Mouse (Mus musculus) midbrain, postnatal 0 days (tissue): ENCODE results near the gene Shf. TPM values are rescaled to one million over a fixed set of nuclear protein-coding genes. Genes with fewer than 3 reads are reported as not detected.

Experiments used
- ATAC-seq: fragments of 200-750 bp; cut with Nextera tagmentation; 2 replicates; pipeline ENCODE4 v1.8.0; 2017; ENCODE audit warnings: moderate number of reproducible peaks, mild to moderate bottlenecking, moderate TSS enrichment, moderate library complexity; ENCODE audit not compliant: low FRiP score
- DNase-seq: peaks from one replicate; pipeline ENCODE4 v3.0.0-alpha.2; 2015; ENCODE audit warnings: low spot score
- H3K27ac ChIP-seq: fragments of 300-500 bp; sonication (generic); 2 replicates; pipeline ENCODE4 v1.5.1; 2014; ENCODE audit warnings: low read depth, mild to moderate bottlenecking, low read length, mixed read lengths
- H3K27me3 ChIP-seq: fragments of 300-500 bp; sonication (generic); 2 replicates; pipeline ENCODE4 v1.6.1; 2014; ENCODE audit warnings: low read length, control low read depth, mixed read lengths; ENCODE audit not compliant: insufficient read depth
- H3K36me3 ChIP-seq: fragments of 300-500 bp; sonication (generic); 2 replicates; pipeline ENCODE4 v1.6.1; 2014; ENCODE audit warnings: low read length, control low read depth, mixed read lengths; ENCODE audit not compliant: insufficient read depth
- H3K4me1 ChIP-seq: fragments of 300-500 bp; sonication (generic); 2 replicates; pipeline ENCODE4 v1.6.1; 2014; ENCODE audit warnings: mild to moderate bottlenecking, control low read depth, antibody characterized with exemption, low read length, mixed read lengths; ENCODE audit not compliant: insufficient read depth
- H3K4me2 ChIP-seq: fragments of 300-500 bp; sonication (generic); 2 replicates; pipeline ENCODE4 v1.6.1; 2014; ENCODE audit warnings: low read depth, mild to moderate bottlenecking, low read length, mixed read lengths; ENCODE audit not compliant: poor library complexity, severe bottlenecking
- H3K4me3 ChIP-seq: fragments of 300-500 bp; sonication (generic); 2 replicates; pipeline ENCODE4 v1.5.1; 2014; ENCODE audit warnings: low read depth, mild to moderate bottlenecking, low read length, moderate library complexity
- H3K9ac ChIP-seq: fragments of 300-500 bp; sonication (generic); replicated peaks from 2 replicates; pipeline ENCODE4 v1.6.1; 2014; ENCODE audit warnings: mild to moderate bottlenecking, low read length, moderate library complexity, mixed read lengths; ENCODE audit not compliant: poor library complexity, severe bottlenecking
- H3K9me3 ChIP-seq: fragments of 300-500 bp; sonication (generic); 2 replicates; pipeline ENCODE4 v1.6.1; 2016; ENCODE audit warnings: low read length, control low read depth
- CTCF ChIP-seq: IDR thresholded peaks from 2 replicates; pipeline ENCODE4 v1.5.1; 2016; ENCODE audit warnings: antibody characterized with exemption, mild to moderate bottlenecking
- WGBS: fragments of 180-500 bp; shearing (Covaris S2); extraction: QIAGEN DNeasy Blood & Tissue Kit; methylation state at CpG from one replicate; pipeline ENCODE4 v1.1.7; 2014; 5-methylcytosine and 5-hydroxymethylcytosine counted together
- polyA plus RNA-seq: library from polyadenylated mRNA; unstranded; fragments of >200 nt; fragmentation: Nextera tagmentation; extraction: Ambion mirVana; gene quantifications from 2 replicates; pipeline ENCODE4 v1.2.1, GENCODE M21; 2015
- total RNA-seq: library from RNA; depleted of rRNA; stranded (reverse); fragments of >200 nt; gene quantifications from 2 replicates; pipeline ENCODE4 v1.2.3, GENCODE M21; 2014

Shf gene
- total and polyA plus RNA-seq, 2 experiments from 2014 or later = 9.2 to 138 TPM

DNA sequence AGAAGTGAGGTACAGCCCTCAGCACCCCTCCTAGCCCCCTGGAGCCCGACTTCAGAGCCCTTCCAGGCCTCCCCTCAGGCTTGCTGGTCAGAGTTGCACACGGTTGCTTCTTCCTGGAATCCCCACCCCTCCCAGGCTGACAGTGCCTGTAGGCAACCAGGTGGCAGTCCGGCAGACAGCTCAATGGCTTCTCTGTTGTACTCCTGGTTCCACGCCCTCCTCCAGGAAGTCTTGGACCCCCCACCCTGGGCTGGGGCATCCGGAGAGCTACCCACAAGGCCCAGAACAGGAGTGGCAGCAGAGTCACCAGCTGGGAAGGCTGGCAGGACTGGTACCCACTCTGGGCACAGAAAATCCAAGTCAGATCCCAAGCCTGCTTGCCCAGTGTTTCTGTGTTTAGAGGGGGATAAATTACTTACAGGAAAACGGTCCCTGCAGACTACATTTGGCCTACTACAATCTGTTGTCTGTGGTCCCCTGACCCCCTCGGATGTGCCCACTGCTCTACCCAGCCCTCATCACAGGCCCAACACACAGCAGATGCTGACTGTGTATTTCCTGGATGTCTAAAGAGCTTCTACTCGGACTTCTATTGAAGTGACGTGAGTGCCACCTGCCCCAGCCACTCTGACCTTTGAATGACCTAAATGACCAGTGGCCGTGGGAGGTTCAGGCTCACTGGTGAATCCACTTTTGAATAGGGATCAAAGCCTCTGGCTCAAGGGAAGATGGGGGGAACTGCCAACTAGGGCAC is 6.9 kb downstream of the Shf start:
- no peak overlapping the region for H3K4me3 ChIP-seq
- 0 out of 2 replicates have a peak, but pooled peaks cover 9% of the 10 kb centered on the region for H3K36me3 ChIP-seq
- peaks cover 14% of the 10 kb centered on the region; the same call in 1 of the 2 replicates for H3K4me1 ChIP-seq
- H3K27ac ChIP-seq = no peak overlapping the region
- ATAC-seq = no peak
- no peaks in the 10 kb centered on the region for H3K9me3 ChIP-seq
- no peaks in the 10 kb centered on the region for H3K27me3 ChIP-seq
- no peak for DNase-seq
- TF ChIP-seq CTCF = no peak
- no peak overlapping the region for H3K9ac ChIP-seq
- H3K4me2 ChIP-seq = no peak overlapping the region
- 71% methylated on average over 10 of the region's 10 CpGs for WGBS

DNA sequence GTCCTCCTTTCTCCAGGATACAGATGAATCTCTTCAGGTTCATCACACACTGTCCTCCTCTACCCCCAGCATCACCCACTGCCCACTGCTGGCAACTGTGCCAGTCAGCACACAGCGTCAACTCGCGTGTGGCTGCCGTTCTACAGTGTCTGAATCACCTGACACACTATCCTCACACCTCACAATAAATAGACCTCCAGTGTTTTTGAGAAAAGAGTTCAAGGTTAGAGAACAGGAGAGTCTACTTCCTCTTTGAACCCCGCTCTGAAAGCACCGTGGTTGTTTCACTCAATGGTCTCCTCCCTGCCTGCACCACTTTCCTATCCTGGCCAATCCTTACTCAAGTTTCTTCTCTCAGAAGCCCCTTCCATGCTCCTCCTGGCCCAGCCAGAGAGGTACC is 7.8 kb downstream of the Shf start:
- Histone ChIP-seq H3K4me3 (no peak overlapping the region), H3K27ac (no peak overlapping the region), H3K9me3 (no peaks in the 10 kb centered on the region), H3K9ac (no peak overlapping the region), H3K4me2 (no peak overlapping the region), H3K36me3 (peaks cover 18% of the 10 kb centered on the region), H3K4me1 (peaks cover 6% of the 10 kb centered on the region; the same call in 1 of the 2 replicates), H3K27me3 (no peaks in the 10 kb centered on the region)
- ATAC-seq (no peak), DNase-seq (no peak)
- no peak for TF ChIP-seq CTCF
- WGBS = 90% methylated on average over 6 of the region's 6 CpGs

DNA sequence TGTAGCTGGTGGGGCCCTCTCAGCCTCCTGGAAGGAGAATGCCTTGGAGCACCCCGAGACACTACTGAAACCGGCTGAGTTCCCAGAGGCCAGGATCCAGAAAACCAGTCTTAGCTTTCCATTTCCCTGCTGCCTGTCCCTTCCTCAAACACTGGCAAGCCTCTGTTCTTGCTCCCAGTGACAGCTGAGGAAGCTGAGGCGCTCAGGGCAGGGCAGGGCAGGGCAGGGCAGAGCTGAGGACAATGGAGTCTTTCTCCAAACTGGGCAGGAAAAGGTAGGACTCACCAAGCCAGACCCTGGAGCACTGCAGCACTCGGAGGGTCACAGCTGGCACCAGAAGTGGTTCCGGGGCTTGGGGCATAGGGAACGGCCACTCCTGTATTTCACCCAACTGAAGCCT is 8.7 kb downstream of the Shf start:
- H3K9ac ChIP-seq = no peak overlapping the region
- H3K36me3 ChIP-seq = peaks cover 23% of the 10 kb centered on the region
- WGBS = 87% methylated on average over 6 of the region's 6 CpGs
- no peak for DNase-seq
- H3K4me1 ChIP-seq = no peaks in the 10 kb centered on the region
- no peaks in the 10 kb centered on the region for H3K27me3 ChIP-seq
- H3K4me3 ChIP-seq = no peak overlapping the region
- ATAC-seq = no peak
- H3K4me2 ChIP-seq = no peak overlapping the region
- no peak for TF ChIP-seq CTCF
- H3K27ac ChIP-seq = no peak overlapping the region
- no peaks in the 10 kb centered on the region for H3K9me3 ChIP-seq

DNA sequence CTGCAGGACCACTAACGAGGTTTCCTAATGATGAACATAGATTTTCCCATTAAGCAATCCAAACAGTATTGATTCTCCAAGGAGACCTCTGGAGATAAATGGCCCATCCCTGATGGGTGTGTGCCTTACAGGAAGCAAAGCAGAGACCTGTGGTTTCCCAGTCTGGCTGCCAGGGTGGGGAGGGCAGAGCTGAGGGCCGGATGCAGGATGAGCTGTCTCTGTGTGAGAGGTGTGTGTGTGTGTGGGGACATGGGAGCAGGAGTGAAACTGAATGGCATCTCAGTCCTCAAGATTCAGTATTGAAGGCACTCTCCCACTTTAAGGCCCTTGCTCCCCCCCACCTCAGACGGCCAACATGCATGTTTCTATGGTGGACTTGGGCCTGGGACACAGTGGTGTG is 12.8 kb downstream of the Shf start:
- no peak overlapping the region for H3K4me2 ChIP-seq
- no peak overlapping the region for H3K9ac ChIP-seq
- no peaks in the 10 kb centered on the region for H3K27me3 ChIP-seq
- no peak for ATAC-seq
- 80% methylated on average over 3 of the region's 3 CpGs for WGBS
- no peak overlapping the region for H3K27ac ChIP-seq
- H3K4me1 ChIP-seq = peaks cover 4% of the 10 kb centered on the region; the same call in 1 of the 2 replicates
- no peak for TF ChIP-seq CTCF
- H3K36me3 ChIP-seq = peaks cover 29% of the 10 kb centered on the region
- H3K4me3 ChIP-seq = no peak overlapping the region
- H3K9me3 ChIP-seq = no peaks in the 10 kb centered on the region
- DNase-seq = no peak

DNA sequence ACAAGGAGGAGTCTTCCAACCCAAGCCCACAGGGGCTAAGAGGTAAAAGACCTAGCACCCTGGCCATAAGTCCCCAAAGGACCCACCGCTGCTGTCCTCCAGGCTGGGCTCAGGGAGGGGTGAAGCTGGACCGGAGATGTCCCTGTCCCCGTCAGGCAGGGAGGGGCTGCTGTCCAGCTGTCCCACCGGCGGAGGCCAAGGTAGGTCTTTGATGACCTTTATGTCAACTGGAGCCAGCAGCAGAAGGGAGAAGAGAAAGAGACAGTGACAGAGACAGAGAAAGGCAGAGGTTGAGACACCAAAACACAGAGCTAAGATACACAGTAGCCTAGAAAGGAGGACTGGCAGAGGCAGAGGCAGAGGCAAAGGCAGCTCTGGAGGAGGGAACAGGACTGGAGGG is 13.6 kb downstream of the Shf start:
- peaks cover 4% of the 10 kb centered on the region; the same call in 1 of the 2 replicates for H3K4me1 ChIP-seq
- H3K4me3 ChIP-seq = no peak overlapping the region
- no peak overlapping the region for H3K27ac ChIP-seq
- no peaks in the 10 kb centered on the region for H3K9me3 ChIP-seq
- no peak for TF ChIP-seq CTCF
- no peak overlapping the region for H3K4me2 ChIP-seq
- ATAC-seq = no peak
- H3K27me3 ChIP-seq = no peaks in the 10 kb centered on the region
- 94% methylated on average over 5 of the region's 5 CpGs for WGBS
- no peak for DNase-seq
- peaks cover 29% of the 10 kb centered on the region for H3K36me3 ChIP-seq
- no peak overlapping the region for H3K9ac ChIP-seq

DNA sequence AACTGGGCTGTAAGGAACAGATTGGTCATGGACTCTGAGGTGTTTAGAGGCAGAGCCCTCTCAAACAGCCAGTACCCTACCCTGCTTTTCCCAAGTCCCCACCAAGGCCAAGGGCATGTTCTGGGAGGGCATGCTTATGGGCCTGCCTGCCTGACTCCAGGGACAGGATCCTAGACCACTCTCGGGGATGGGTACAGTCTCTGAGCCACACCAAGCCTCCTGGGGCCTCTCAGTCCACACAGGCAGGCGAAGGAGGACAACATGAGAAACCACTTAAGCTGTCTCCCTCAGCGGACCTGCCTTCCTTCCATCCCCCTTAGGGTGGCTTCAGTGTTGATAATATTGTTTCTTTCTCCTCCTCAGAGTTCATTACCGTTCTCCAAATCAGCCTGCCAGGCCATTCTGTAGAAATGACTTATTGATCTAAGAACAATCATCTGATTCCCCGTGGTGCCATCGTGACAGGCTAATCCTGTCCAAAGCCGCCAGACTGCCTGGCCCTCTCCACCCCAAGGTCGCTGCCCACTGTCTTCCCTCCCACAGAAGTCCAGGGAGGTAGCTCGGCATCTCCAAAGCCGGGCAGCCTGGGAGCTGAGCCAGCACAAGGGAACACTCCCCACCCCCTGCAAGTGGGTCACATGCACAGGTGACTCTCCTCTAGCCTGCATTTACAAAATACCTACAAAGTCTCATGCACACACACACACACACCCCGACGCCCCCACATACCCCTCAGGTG is 14.6 kb downstream of the Shf start:
- 42% methylated on average over 12 of the region's 12 CpGs for WGBS

More for the DNA sequence above, 14.6 kb downstream of the Shf start:
- H3K4me2 ChIP-seq = no peak overlapping the region
- 0 out of 2 replicates have a peak overlapping the region, but pooled peaks have one; percentile 13 for H3K9ac ChIP-seq
- TF ChIP-seq CTCF = no peak
- no peak overlapping the region for H3K27ac ChIP-seq
- H3K9me3 ChIP-seq = no peaks in the 10 kb centered on the region
- peaks cover 11% of the 10 kb centered on the region for H3K4me1 ChIP-seq
- DNase-seq (no peak), ATAC-seq (no peak)
- peaks cover 25% of the 10 kb centered on the region for H3K36me3 ChIP-seq
- H3K4me3 ChIP-seq = no peak overlapping the region
- H3K27me3 ChIP-seq = no peaks in the 10 kb centered on the region
